Mouse (Mus musculus) brain, embryonic 14.5 days (tissue): ENCODE measurements around the gene Sugct.

Experiments
- CTCF ChIP-seq: fragments of 200-500 bp; IDR thresholded peaks from 2 replicates; pipeline ENCODE4 v1.5.1; 2012; ENCODE audit warnings: inconsistent platforms, mild to moderate bottlenecking, moderate library complexity, borderline replicate concordance; ENCODE audit not compliant: insufficient read depth, insufficient read length; ENCODE audit errors: extremely low read depth
- POLR2A ChIP-seq: fragments of 200-500 bp; IDR thresholded peaks from 2 replicates; pipeline ENCODE4 v1.6.1; 2012; ENCODE audit warnings: mild to moderate bottlenecking, inconsistent platforms, borderline replicate concordance; ENCODE audit not compliant: poor library complexity, insufficient read depth, insufficient read length, severe bottlenecking; ENCODE audit errors: extremely low read depth

GRCm38 (mm10) chr13:17342836-17343235 is 352.5 kb downstream of the Sugct start:
- TF ChIP-seq CTCF (no peak), POLR2A (no peak)
